Mouse (Mus musculus) naive thymus-derived CD4-positive, alpha-beta T cell, adult 2 months (primary cell): ENCODE data around the gene Catip.
"Not testable (repeated sequence)": the region's sequence is repeated elsewhere in the genome, so short reads cannot be mapped to it uniquely, and the experiment has no call there.

ENCODE experiments used
- DNase-seq: peaks from one replicate; pipeline ENCODE4 v3.0.0-alpha.2; 2011; ENCODE audit warnings: low read depth

Catip gene

DNA sequence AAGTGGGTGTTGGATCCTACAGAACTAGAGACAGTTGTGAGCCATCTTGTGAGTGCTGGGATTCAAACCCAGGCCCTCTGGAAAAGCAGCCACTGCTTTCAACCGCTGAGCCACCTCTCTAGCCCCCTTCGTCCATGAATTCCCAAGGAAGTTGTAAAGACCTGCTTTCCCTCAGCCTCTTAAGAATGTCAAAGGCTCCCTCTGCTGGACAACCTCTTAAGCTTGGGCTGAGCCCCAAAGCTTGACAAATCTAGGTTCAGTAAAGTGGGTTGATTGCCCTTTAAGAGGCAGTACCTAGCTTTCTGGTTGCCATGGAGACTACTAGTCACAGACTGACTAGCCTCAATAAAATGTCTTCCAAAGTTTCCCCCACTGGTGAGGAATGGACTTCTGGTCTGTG is at the start of gene Catip:
Gene Catip, plus strand, starts transcription at position 297 of the 400 bp plus-strand sequence.
- DNase-seq: peak; percentile 83

GRCm38 (mm10) chr1:74313049-74313692 is 48.7 kb upstream of the Catip start:
- DNase-seq: peak; percentile 87

GRCm38 (mm10) chr1:74314796-74315195 is 47.1 kb upstream of the Catip start:
- no peak for DNase-seq

- DNase-seq: no peak
These were observed 45.6 kb upstream of the Catip start for GRCm38 (mm10) chr1:74316114-74316827.

DNA sequence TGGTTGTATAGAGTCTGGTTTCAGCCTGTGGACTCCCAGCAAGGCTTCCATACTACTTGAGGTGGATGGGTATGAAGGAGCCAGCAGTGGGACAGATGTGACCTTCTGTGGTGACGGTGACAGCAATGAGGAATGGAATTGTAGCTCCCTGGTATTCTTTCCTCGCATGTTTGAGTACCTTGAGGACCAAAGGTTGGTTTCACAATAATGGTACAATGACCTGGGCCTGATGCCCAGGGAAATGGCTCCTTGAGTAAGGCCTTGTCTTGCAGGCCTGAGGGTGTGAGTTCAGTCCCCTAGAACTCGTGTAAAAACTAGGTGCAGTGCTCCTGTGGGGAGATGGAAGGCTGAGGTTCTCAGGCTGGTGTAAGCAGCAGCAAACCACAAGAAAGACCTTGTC is 43.2 kb upstream of the Catip start:
- DNase-seq: no peak

DNA sequence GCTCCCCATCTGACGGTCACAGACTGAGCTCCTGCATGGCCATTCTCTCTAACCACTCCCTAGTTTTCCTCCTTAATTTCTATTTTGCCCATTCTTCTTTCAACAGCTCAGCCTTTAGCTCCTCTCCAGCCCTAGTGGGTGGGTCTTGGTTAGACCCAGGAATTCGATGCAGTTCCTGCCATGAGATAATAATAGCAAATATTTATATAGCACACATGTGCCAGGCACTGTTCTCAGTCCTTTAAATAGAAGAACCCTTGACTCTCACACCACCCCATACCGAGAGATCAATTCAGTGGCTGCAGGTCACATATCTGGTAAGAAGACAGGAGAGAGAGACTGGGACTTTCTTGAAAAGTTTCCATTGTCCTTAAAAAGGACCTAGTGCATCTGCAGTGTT is 40.5 kb upstream of the Catip start:
- no peak for DNase-seq

DNA sequence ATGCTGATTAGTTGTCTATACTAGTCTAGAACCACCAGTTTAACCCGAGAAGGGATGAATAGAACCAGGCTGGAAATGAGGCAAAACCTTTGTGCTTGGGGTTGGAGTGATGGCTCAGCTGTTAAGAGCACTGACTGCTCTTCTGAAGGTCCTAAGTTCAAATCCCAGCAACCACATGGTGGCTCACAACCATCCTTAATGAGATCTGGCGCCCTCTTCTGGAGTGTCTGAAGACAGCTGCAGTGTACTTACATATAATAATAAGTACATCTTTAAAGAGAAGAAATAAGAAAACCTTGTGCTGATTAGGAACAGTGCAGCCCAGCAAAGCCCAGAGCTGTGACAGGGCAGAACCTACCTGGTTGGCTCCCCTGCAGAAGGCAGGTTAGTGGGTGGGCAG is 35.0 kb upstream of the Catip start:
- DNase-seq: not testable (repeated sequence)

DNA sequence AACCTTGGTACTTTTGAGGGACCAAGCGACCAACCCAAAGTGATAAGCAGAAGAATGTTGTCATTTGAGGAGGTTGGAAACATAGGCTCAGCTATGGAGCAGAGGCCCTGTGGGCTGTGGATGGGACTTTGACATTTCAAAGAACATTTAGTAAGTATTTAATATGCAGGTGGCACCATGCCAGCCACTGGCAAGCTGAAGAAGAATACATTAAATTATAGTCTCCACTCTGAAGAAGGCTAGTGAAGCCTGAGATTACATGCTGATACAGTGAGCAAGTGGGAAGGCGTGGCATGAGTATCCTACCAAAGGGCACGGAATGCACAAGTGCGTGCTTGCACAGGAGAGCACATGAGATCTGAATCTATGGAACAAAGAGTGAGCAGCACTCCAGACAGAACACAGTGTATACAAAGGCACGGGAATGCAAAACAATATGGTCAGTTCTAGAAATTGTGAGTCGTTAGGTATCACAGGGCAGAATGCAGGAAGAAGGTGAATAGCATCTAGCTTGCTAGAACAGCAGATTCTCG is 31.9 kb upstream of the Catip start:
- DNase-seq: no peak

- DNase-seq: peak; percentile 14
These were observed 30.7 kb upstream of the Catip start for GRCm38 (mm10) chr1:74331046-74331681.

DNA sequence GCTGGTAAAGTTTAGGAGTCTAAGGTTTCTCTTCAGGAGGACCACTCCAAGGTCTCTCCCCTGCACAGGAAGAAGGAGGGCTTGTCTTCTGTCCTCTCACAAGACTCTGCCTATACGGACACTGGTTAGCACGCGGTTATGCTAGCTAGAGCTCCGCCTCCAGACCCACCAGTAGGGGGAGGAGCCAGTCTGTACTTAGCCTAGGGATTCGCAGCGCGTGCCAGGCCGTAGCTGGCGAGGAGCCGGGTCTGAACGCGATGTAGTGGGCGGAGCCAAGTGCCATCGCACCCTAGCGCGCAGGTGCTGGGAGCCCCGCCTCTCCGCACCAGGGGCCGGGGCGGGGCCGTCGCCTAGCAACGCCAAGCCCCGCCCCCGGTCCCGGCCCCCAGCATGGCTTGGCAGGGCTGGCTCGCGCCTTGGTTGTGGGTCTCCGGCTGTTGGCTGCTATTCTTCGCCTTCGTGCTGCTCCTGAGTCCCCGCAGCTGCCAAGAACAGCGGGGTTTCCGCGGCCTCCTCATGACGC is 29.6 kb upstream of the Catip start:
- DNase-seq: peak; percentile 98

DNA sequence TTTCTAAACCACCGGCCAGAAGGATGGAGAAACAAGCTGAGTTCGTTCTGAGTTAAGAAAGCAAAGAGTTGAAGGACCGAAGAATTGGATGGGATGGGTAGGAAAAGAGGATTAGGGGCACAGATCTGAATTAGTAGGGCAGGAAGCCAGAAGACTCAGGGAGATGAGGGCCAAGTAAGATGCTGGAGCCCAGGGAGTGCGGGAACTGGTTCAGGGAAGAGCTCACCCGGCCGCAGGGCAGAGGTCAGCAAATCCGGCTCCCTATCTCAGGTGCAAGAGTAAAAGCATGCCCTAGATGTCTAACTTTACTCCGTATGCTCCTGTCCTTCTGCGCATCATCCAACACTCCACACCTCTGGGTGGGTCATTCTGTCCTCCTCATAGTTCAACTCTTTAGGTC is 29.0 kb upstream of the Catip start:
- no peak for DNase-seq

DNA sequence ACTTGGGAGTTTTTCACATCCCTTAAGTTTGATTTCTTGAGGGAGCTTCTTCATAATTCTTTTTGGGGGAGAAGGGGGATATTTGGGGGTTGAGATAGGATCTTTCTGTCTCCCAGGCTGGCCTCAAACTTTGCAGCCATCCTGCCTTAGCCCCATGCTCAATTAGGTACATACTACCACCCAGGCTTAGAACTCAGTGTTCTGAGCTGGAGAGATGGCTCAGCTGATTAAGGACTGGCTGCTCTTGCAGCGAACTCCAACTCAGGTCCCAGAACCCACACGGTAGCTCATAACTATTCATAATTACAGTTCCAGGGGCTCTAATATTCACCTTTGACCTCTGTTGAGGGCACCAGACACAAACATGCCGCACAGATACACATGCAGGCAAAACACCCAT is 27.3 kb upstream of the Catip start:
- DNase-seq: no peak

DNA sequence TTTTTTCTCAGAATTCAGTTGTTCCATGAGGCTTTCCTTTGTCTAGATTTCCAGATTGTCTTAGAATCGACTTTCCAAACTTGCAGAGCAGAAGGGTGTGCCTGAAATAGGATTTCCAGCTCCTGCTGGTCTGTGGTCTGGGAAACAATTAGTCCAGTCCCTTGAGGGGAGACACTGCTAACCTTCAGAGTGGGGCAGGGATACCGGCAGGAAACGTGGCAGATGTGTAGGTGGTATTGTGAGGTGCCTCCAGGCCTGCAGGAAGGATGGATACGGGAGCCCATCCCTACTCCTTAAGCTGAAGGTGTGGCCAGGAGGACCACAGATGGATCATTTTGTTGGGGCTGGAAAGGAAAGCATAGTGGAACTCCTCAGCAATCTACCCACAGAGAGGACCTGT is 26.9 kb upstream of the Catip start:
- no peak for DNase-seq

DNA sequence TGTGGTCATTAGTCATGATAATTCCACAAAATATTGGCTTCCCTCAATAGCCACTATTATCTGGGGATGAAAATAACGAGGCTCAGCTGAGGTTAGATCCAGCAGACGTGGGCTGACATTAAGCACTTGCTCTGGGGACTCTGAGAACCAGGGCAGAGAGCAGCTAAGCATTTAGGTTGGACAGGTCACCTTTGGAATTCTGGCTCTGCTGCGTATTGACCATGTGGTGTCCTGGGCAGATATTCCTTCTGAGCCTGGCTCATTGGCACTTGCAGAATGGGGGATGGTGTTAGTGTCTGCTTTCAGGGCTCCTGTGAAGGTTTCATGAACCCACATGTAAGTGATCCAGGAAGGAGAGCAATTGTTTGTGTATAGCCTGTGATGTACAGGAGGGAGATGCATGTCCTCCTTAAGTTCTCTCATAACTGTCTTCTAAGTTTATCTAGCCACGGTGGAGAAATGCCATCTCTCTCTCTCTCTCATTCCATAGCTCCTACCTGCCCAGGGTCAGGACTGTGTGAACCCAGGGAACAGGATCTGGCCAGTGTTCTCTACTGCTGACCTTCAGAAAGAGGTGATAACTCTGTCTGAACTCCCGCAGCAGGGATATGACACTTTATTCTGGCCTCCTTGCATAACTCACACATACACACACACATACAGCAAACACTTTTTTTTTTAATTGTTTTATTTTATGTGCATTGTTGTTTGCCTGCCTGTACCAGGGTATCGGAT is 26.3 kb upstream of the Catip start:
- no peak for DNase-seq

DNA sequence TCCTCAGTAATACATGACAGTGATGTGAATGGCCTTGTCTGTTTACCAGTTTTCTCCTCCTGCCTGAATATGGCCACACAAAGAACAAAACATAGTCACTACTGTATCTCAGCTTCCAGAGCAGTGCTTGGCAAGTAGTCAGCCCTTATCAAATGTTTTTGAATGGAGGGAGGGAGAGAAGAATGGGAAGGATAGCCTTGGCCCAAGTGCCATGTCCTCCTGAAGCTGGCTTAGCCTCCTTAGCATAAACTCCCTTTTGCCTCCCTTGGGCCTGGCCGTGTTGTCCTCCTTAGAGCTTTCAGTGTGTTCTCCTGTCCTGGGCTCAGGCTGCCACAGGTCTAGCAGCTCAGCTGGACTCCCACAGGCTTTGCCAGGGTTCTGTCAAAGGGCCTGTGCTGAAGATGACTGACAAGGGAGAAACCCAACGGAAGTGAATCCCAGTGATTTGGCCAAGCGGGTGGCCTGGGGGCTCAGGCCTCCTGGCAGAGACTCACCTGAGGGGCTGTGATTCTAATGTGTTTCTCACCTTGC is 24.6 kb upstream of the Catip start:
- DNase-seq: no peak

- no peak for DNase-seq
These were observed 23.9 kb upstream of the Catip start for GRCm38 (mm10) chr1:74338013-74338412.

DNA sequence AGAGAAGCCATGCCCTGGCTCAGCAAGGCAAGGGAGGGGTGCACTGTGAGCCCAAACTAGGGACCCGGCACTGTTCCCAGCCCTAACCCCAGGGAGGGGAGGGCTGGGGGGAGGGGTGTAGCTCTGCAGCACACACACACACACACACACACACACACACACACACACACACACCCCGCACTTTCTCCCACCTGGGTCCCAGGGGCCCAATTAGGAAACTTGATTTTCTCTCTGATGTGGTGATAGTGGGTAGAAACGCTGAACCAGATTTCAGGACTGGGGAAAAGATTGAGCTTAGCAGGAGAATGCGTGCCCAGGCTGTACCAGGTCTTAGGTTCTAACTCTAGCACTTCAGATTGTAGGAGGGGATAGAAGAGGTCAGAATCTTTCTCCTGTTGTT is 23.3 kb upstream of the Catip start:
- DNase-seq: no peak

GRCm38 (mm10) chr1:74339917-74340316 is 22.0 kb upstream of the Catip start:
- no peak for DNase-seq

GRCm38 (mm10) chr1:74340361-74340764 is 21.5 kb upstream of the Catip start:
- no peak for DNase-seq

GRCm38 (mm10) chr1:74340992-74341391 is 20.9 kb upstream of the Catip start:
- DNase-seq: not testable (repeated sequence)

- no peak for DNase-seq
These were observed 20.0 kb upstream of the Catip start for GRCm38 (mm10) chr1:74341898-74342297.

DNA sequence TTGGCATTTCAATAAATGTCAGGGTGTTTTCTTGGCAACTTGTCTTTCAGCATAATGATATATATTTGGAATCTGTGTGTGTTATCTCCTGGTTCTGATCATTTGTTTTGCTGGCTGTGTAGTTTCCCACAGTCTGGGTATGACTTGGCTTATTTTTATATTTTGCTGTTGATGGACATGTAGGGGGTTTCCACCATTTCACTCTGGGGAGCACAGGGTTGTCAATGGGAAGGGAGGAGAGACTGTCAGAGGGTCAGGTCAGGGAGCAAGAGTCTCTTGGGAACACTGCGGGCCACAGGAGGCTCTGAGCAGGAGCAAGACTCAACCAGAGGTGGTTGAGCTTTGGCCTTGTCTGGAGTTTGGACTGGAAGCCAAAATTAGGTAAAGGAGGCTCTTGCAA is 19.6 kb upstream of the Catip start:
- DNase-seq: no peak
